Mouse (Mus musculus): Measurements from ENCODE around the gene Cdc42se1.

GRCm38 (mm10) chr3:95200562-95200961 lies 28.0 kb upstream of the Cdc42se1 start:
- TF ChIP-seq CTCF (IDR thresholded peaks at IDR 0.05; ENCODE audit: low read depth), result no peak
- TF ChIP-seq EP300 (IDR thresholded peaks at IDR 0.05; ENCODE audit: low read depth), result no peak

Data from liver, embryonic 14.5 days (tissue).